Mouse (Mus musculus) ovary, postnatal 36 days (tissue): Measurements from ENCODE around the gene Psmb9.

Source experiments
- DNase-seq: peaks from one replicate; pipeline ENCODE4 v3.0.0; 2022; ENCODE audit warnings: low spot score, mixed read lengths

The Psmb9 gene

GRCm38 (mm10) chr17:34205746-34206176 lies 18.2 kb upstream of the Psmb9 start:
- DNase-seq = no peak

- DNase-seq = peak; percentile 47
These were observed 17.6 kb upstream of the Psmb9 start for GRCm38 (mm10) chr17:34205021-34205745.

GRCm38 (mm10) chr17:34204303-34205010 lies 16.9 kb upstream of the Psmb9 start:
- DNase-seq = peak; percentile 89

- DNase-seq = no peak
These were observed 15.9 kb upstream of the Psmb9 start, which contains the start of gene Tap2 for GRCm38 (mm10) chr17:34203444-34203843. Gene Tap2, plus strand, starts transcription at chr17:34203527.

GRCm38 (mm10) chr17:34202760-34203442 lies 15.3 kb upstream of the Psmb9 start:
- no peak for DNase-seq

GRCm38 (mm10) chr17:34201506-34202055 lies 14.0 kb upstream of the Psmb9 start:
- DNase-seq = no peak

GRCm38 (mm10) chr17:34200772-34201505 lies 13.4 kb upstream of the Psmb9 start:
- DNase-seq = no peak

GRCm38 (mm10) chr17:34200047-34200446 lies 12.5 kb upstream of the Psmb9 start:
- no peak for DNase-seq

- no peak for DNase-seq
These were observed 11.6 kb upstream of the Psmb9 start for GRCm38 (mm10) chr17:34199050-34199619.

GRCm38 (mm10) chr17:34198521-34198912 lies 11.0 kb upstream of the Psmb9 start:
- no peak for DNase-seq

GRCm38 (mm10) chr17:34197904-34198520 lies 10.4 kb upstream of the Psmb9 start:
- peak; percentile 51 for DNase-seq

GRCm38 (mm10) chr17:34196941-34197894 lies 9.7 kb upstream of the Psmb9 start, which contains the start of gene Psmb8:
Gene Psmb8, plus strand, starts transcription at chr17:34197721.
- peak; percentile 86 for DNase-seq

GRCm38 (mm10) chr17:34196491-34196890 lies 8.9 kb upstream of the Psmb9 start:
- DNase-seq = no peak

- DNase-seq = no peak
These were observed 7.2 kb upstream of the Psmb9 start for GRCm38 (mm10) chr17:34194723-34195122.

- DNase-seq = no peak
These were observed 5.9 kb upstream of the Psmb9 start for GRCm38 (mm10) chr17:34193468-34193867.

GRCm38 (mm10) chr17:34192852-34193251 lies 5.3 kb upstream of the Psmb9 start:
- DNase-seq = no peak

GRCm38 (mm10) chr17:34188986-34189385 lies 1.4 kb upstream of the Psmb9 start:
- no peak for DNase-seq

GRCm38 (mm10) chr17:34188010-34188409 lies 446 bp upstream of the Psmb9 start:
- DNase-seq = no peak

- DNase-seq = no peak
These were observed 691 bp downstream of the Psmb9 start for GRCm38 (mm10) chr17:34186885-34187260.

- DNase-seq = no peak
These were observed 2.0 kb downstream of the Psmb9 start for GRCm38 (mm10) chr17:34185526-34185925.
